Mouse (Mus musculus) frontal cortex, adult (tissue): ENCODE data around the gene Myo16.
A peak's percentile ranks its signal among the peaks of the same experiment; 100 is the strongest.

Experiments used
- ATAC-seq: cut with Nextera tagmentation; 2 replicates; pipeline ENCODE4 v1.9.2; 2017; ENCODE audit warnings: mild to moderate bottlenecking, moderate library complexity, mixed read lengths; ENCODE audit not compliant: low TSS enrichment

The Myo16 gene

DNA sequence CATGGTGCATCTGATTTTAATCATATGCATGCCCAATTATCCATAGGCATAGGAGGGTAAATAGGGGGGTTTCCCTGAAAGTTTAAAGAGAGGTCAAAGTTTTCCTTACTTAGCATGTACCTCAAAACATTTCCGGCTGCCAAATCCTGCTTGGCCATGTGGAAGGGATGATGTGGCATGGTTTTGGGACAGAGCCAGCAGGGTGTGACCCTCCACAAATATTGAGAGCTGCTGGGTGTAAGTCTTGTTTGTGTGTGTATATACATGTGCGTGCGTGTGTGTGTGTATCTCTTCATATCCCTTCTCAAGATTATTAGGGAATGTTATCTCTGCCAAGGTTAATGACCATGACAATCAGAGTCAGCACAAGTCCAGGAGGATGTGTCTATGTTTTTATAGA, 150.3 kb downstream of the Myo16 start:
- no peak for ATAC-seq

DNA sequence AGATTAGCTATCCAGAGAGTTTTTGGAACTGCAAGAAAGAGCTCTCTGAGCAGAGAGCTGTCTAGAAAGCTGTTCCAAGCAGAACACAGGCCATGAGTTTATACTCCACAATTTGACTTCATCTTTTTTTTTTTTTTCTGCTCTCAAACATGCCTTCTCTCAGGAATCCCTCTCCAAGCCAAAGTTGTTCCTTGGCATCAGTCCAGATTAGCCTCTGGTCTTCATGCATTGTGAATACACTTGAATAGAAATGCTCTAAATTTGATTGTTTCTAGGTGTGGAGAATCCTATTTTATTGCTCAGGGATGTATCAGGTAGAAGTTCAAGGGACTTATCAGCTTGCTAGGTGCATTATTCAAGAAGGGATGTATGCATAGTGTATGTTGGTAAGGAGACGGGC, 151.0 kb downstream of the Myo16 start:
- ATAC-seq, result no peak

DNA sequence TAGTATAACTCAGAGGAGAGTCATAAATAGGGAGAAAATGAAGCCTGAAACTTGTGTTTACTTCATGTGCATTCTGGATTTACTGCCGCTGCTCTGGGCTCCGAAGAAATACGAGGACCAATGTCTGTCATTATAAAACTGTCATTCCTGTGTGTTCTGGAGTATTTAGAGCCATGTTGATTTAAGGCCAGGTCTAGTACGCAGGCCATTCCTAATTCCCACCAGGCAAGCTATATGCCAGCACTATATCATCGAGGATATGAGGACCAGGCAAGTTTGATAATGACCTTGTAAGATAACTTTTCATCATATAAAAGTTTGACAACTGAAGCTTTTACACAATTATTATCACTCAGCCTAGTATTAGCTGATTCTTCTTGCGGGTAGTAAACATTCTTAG, 153.6 kb downstream of the Myo16 start:
- no peak for ATAC-seq

DNA sequence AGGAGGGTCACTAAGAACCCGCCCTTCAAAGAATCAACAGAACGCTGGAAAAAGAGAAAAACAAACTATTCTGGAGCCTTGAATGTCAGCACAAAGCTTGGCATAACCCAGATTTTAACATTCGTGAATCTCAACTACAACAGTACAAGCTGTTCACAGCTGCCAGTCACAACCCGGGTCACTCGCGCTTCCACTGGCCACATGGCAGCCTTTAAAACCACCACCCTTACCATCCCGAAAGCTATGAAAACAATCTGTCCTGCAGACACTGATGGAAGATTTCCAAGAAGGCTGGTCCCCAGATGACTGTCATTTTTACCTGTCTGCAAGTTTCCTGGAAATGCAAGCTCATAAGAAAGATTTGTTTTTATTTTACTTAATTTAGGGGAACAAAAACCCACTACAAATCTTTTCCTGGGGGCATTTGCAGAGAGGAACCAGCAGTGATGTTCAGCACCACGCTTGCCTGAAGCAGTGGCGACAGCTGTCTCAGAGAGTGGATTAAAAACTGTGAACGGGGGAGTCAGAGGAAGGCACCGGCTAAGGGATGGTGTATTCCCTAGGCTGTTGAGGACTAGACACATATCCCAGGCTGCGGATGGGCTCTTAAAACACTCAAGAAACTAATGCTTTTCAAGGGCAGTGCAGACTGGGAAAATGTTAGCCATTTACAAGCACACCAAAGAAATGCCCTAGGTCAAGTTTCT, 154.2 kb downstream of the Myo16 start:
- peak; percentile 98 for ATAC-seq

DNA sequence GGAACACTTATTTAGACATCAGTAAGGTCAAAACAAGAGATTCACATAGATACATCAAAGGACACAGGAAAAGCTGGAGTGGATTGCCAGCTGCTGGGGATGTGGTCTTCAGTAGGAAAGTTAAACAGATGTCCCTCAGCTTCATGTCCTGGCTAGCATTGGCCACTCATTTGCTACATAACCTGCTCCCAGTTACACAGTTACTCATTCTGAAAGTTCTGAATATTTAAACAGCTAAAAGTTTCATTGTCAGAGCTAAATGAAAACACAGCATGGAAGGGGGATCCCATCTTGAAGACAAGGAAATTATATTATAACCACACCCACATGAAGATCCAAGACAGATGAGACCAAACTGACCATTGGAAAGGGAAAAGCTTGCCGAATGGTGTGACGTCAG, 156.8 kb downstream of the Myo16 start:
- ATAC-seq, result no peak

DNA sequence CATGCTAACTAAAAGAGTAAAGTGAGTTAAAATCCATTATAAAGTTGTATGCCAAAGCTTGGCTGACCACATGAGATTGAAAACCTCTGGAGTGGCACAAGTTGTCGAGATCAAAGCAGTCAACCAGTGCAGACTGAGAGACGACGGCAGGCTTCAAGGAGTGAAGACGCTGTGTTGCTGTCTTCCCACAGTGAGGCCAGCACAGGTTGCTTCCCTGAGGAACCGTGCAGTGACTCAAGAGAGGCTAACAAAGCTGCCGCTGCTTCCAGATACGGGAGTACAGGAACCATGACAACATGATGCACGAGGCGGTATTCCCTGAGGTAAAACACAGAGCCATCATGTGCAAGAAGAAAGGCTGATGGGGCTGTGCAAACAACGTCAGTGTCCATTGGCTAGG, 158.6 kb downstream of the Myo16 start:
- no peak for ATAC-seq

DNA sequence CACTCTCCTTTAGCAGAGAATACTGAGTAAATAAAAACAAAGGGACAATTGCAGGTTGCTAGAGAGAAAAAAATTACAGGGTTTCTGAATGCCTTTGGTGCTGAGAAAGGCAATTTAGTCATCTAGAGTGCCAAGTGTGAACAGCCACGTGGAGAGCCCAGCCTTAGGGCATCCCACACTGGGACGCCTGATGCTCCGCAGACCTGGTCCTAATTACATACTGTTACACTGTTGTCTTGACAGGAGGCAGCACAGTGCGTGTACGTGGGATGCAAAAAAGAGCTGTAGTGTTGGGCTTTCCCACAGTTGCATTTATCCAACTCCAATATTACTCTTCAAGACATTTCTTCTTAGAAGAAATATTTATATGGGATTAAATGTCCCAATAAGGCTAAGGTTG, 162.5 kb downstream of the Myo16 start:
- ATAC-seq, result no peak

DNA sequence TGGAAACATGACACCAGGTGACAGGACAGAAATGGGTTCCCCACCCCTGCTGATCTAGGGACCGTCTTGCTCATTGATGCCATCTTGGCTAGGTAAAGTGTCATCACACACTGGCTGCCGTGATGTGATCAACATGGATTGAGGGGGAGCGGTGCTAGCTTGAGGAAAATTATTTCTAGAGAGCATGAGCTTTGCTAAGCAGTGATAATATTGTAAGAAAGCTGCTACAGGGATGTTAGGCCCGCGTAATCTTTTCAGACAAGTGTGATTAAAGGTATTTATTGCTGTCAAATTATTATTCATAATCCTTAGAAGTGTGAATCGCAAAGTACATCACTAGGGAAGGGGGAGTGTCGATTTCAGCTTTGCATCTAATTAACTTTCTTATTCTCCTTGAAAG, 164.4 kb downstream of the Myo16 start:
- ATAC-seq, result no peak

DNA sequence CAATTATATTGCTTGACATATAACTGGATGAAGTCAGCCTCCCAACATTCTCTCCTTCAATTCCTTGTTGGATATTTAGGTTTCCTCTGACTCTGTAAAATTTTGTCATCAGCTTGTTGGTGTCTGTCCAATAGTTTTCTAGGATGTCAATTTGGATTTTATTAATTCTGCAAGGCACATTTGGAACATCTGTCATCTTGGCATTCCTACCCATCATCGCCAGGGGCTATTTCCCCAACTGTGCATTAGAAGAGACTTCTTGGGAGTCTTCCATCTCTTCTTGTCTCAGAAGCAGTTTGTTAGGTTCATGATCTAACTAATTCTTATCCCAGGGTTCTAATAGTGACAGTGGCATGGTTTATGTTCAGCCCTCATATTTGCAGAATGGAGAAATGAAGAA, 196.7 kb downstream of the Myo16 start:
- ATAC-seq, result no peak

DNA sequence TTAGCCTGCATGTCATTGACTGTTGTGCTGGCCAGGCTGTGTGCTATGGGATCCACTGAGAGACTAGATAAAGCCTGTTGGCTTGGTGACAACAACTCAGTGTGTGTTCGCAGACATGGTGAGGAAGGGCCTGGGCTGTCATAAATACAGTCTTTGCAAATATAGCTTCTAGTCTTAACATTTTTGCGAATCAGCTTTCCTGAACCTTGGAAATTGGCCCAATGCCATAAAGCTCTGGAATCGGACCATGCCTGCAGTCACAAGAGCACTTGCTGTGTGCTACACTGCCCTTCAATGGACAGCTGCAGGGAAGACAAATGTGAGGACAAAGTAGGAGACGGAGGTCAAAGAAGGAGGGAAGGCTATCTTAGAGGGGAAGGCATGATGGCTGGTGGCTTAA, 205.0 kb downstream of the Myo16 start:
- ATAC-seq, result no peak

DNA sequence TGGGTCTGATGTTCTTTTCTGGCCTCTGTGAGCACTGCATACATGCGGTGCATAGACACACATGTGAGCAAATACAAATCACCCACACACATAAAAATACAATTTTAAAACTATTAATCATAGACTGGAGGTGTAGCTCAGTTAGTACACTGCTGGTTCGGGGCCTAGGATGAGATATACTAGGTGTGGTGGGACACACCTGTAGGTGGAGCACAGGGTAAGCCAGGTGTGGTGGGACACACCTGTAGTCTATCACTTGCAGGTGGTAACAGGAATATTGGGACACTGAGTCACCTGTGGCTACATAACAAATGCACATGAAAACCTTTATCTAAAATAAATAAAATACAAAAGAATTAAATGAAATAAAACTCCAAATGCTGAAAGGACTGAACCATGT, 209.2 kb downstream of the Myo16 start:
- no peak for ATAC-seq

DNA sequence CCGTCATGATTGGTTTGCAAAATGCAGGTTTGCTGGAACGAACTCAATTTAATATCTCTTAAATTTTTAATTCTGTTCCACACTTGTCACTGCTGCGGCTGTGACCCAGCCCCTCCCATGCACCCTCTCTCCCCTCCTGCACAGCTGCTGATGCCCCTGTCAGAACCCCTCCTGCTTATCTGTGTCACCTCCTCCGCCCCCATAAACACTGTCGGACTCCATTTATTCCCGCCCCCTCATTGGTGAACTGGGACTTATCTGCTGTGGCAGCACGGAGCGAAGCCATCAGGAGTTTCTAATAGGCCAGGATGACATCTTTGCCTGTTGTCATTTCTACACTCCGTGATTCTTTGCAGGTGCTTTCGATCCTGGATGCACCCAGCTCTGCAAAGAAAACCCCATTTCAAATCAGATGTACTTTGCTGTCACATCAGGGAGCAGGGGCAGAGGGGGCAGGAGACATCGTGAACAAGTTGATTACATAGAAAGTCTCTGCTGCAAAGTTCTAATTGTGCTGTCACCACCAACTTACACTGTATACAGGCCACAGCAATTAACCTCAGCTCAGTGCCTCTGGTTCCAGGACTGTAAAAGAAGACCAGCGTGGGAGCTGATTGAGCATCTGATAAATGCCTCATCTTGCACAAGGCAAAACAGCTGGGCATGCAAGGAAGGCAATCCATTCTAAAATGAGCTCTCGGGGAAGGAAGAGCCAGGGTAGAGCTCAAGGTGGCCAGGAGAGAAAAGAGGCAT, 210.1 kb downstream of the Myo16 start:
- ATAC-seq, result peak; percentile 38; the same call in 1 of the 2 replicates

DNA sequence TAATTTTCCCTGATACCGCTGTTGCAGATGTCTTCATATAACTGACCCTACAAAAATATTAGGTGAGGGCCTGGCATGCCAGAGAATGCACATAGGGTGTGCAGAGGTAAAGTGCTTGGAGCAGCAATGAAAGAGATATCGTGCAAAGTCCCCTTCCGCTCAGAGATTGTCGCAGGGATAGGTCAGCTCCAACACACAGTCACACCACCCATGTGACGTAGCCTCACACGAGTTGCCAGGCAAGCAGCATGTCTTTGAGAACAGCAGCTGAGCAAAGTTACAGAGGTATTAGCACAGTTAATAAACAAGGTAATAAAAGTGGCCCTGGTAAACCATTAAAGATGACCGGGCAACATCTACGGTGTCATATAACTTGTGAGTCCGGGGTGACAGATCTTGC, 212.4 kb downstream of the Myo16 start:
- no peak for ATAC-seq

DNA sequence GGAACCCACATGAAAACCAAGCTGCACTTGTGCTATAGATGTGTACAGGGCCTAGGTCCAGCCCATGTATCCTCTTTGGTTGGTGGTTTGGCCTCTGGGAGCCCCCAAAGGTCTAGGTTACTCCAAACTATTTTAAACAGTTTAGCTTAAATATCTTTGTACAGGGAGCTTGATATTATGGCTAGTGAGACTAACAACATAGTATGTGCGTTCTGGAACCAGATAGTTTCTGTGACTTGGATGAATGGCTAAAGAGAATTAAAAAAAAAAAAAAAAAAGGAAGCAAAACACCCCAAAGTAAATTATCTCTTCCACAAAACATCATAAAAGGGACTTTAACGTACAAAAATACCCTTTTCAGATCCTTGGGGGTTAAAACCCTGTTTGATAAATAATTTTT, 218.9 kb downstream of the Myo16 start:
- ATAC-seq, result no peak

DNA sequence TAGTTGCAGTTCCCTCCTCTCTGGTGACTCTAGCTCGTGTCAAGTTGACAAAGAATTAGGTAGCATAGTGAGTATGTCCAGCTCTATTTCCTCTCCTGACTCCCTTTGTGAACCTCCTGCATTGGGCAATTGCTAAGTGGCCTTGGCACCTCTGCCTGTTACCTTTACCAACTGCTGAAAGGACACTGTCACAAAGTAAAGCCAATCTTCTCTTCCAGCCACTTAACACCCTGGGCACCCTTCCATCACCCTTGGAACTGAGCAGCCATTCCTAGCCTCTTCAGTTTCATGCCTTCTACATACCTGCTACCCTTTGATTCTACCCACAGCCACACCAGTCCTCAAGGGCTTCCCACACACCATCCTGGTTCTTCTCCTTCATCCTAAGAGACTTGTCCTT, 233.4 kb downstream of the Myo16 start:
- ATAC-seq, result no peak

DNA sequence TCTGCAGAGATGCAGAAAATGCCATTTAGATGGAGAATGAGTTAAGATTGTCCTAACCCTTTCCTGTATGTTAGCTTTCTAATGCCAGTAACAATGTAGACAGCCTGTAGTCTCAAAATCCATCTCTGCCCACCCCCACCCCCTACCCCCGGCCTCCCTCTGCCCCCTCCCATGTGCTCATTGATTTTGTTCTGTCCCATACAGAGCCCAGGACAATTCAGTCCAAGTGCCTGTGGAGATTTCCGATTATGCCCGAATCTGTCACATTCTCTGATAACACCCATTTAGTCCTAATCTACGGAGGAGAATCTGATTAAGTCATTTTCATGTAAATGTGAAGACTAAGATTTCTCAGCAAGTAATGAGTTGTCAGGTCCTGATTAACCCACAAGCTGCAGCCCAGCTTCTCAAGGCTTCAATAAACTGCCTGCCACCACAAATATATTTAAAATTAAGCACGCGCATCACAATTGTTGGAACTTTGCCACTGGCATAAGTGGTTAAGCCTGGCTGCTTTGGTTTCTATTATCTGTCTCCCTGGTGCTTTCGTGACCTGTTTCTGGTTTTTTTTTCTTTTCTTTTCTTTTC, 237.5 kb downstream of the Myo16 start:
- no peak for ATAC-seq

DNA sequence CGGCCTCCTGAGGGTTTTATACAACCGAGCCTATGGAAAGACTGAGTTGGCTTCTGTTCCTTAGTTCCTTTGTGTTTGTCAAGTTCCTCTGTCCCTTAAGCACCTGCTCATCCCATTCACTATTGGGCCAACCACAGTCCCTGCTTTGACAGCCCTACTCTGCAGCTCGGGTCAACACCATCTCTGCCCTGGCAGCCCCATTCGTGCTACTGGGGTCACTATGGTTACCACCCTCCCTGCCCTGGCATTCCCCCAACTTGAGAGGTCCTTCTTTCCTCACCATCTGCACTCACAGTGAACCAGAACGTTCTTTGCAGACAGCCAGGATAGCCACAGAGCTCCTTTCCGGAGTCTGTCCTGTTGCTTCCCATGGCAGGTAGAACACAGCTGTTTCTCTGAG, 238.2 kb downstream of the Myo16 start:
- ATAC-seq, result no peak

DNA sequence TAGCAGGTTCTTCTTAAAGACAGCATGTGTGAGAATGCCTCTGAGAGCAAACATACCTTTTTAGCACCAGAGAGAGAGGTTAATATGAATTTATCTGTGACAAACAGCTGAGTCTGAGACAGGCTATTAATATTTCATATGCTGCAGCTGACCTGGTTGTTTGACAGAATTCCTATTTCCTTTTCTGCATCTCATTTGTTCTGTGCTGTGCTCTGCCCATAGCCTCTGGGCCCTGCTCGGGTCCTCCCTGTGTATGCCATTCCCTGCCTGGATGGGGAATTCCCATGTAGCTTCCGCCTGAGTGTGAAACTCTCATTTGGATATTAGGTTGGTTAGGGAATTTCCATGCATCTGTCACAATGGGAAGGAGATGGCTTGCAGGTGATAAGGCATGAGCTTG, 240.8 kb downstream of the Myo16 start:
- ATAC-seq, result no peak

DNA sequence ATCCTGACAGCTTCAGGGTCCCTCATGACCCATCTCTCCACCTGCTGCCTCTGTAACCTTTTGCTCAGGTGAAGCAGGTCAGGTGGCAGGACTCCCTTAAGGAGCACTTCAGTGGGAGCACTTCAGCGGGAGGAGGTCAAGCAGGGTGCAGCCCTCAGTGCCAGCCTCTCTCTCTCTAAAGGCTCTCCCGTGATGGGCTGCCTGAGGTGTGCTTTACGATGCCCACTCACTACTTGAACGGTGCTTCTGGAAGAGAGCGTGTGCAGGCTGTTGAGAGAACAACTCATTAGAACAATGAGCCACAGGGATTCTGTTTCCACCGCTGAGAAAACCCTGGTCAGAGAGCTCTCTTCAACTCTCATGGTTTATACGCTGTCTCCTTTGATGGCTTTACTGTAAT, 241.4 kb downstream of the Myo16 start:
- ATAC-seq, result no peak

DNA sequence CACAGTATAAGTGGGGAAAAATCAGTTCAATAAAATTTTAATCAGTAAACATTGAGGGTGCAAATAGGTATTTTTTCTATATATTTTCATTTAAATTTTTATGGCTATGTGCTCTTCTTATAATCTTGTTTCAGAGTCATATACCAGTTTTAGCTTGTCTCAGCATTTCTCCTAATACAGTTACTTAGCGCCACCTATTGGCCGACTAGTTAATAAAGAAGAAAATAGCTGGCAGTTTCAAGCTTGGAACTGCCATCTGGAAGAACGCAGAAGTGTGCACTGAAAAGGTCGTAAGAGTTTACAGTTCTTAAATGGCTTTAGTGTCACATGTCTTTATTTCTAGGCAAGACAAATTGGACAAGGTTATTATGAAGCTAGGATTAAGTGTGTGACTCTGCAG, 248.9 kb downstream of the Myo16 start:
- ATAC-seq, result 0 out of 2 replicates have a peak, but pooled peaks have one; percentile 56

DNA sequence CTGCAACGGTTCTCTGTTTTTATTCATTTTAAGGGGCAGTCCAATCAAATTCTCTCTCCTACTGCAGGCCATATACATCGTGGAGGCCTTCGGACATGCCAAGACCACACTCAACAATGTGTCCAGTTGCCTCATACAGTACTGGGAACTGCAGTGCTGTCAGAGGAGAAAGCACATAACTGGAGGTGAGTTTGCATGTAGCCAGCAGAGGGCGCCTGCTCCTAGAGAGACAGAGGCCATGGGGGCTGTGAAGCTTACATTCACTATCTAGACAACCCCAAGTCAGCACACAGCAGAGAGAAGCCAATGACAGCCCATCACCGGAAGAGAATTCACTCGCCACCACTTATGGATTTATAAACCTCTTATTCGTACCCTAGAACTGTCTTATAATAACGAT, 251.8 kb downstream of the Myo16 start:
- ATAC-seq, result peak; percentile 91

DNA sequence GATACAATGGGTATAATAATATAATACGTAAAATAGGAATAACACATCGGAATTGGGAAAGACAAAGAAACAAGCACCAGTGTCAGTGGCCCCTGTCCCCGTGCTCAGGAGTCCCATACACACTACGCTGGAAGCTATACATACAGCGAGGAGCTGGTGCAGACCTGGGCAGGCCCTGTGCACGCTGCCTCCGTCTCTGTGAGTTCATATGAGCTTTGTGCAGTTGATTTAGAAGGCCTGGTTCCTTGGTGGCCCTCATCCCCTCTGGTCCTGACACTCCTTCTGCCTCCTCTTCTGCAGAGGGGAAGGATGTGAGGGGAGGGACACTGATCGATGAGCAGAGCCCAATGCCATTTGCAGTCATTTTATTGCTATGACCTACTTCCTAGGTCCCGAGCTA, 255.3 kb downstream of the Myo16 start:
- ATAC-seq, result no peak

DNA sequence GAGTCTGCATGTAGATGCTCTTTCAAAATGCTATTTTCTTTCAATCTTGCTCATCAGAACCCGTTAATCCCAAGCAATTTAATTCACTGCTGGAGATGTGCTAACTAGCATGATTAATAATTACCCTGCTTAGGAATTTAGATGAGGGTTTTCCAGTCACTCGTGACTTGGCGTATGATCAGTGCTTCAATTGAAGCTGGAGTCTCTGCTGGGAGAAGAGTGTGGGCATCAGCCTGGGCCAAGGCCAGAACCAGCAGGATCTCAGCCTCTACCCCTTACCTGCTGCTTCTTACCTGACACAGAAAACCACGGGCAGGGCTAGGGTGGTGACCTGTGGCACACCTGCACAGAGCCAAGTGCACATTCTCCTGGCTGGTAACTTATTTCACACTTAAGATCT, 257.8 kb downstream of the Myo16 start:
- ATAC-seq, result no peak
